Mouse (Mus musculus) lung, adult 2 months (tissue): Measurements from ENCODE around the gene Atp8a1. TPM values are rescaled to one million over a fixed set of nuclear protein-coding genes. Genes with fewer than 3 reads are reported as not detected.
A peak's percentile ranks its signal among the peaks of the same experiment; 100 is the strongest.

Experiments
- DNase-seq: peaks from one replicate; pipeline ENCODE4 v3.0.0; 2022
- H3K4me1 ChIP-seq: fragments of 200-500 bp; 2 replicates; pipeline ENCODE4 v1.6.1; 2011; ENCODE audit warnings: low read length; ENCODE audit not compliant: control insufficient read depth, insufficient read depth
- H3K4me3 ChIP-seq: fragments of 200-500 bp; replicated peaks from 2 replicates; pipeline ENCODE3; 2011; ENCODE audit warnings: low read depth, mild to moderate bottlenecking, control low read depth, low read length; ENCODE audit errors: extremely low read depth
- CTCF ChIP-seq: fragments of 200-500 bp; IDR thresholded peaks from 2 replicates; pipeline ENCODE4 v1.5.1; 2011; ENCODE audit warnings: mild to moderate bottlenecking, low read length, control low read depth; ENCODE audit not compliant: insufficient read depth
- POLR2A ChIP-seq: fragments of 200-500 bp; IDR thresholded peaks from 2 replicates; pipeline ENCODE4 v1.6.1; 2011; ENCODE audit warnings: low read depth, mild to moderate bottlenecking, control low read depth, low read length, borderline replicate concordance; ENCODE audit errors: extremely low read depth
- WGBS: fragments of 180-500 bp; shearing (Covaris S2); methylation state at CpG from one replicate; pipeline ENCODE4 v1.1.7; 2018; 5-methylcytosine and 5-hydroxymethylcytosine counted together
- polyA plus RNA-seq: library from polyadenylated mRNA; depleted of rRNA; stranded (reverse); fragments of >200 nt; gene quantifications from 2 replicates; pipeline ENCODE4 v1.2.3, GENCODE M21; 2012

The Atp8a1 gene
- polyA plus RNA-seq, 1 experiment: 75.7 TPM

DNA sequence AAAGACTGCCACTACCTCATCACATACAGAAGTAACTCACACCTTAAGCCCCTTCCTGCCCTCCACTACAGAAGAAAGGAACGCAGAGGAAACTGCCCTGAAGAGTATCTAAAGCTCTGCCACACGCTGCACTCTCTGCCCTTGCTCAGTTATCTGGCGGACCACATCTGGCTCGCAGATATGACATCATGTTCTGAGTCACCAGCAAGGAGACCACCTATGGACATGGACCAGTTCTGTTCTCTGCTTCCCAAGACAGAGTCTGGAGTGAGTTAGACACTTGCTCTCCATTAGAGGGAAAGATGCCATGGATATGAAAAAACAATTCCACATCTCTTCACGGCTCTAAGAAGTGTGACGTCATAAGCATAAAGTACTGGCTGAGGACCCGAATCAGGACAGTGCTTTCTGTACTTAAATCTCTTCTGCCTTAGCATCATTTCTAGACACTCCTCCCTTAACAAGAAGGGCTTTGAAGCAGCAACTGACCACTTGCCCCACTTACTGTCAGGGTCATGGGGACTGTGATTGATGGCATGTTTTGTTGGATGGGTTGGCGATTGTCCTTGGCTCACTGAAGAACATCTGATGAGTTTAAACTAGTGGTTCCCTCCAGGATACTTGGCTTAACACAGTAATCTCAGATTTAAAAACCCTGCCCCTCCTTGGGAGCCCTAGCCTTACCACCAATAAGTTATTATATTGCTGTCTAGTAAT, 206.5 kb downstream of the Atp8a1 start:
- H3K4me3 ChIP-seq: no peak overlapping the region
- H3K4me1 ChIP-seq: no peaks in the 10 kb centered on the region
- TF ChIP-seq CTCF: no peak
- TF ChIP-seq POLR2A: no peak
- no peak for DNase-seq
- WGBS: 64% methylated on average over 8 of the region's 8 CpGs

GRCm38 (mm10) chr5:67634339-67634738, 212.9 kb downstream of the Atp8a1 start:
- 69% methylated on average over 3 of the region's 3 CpGs for WGBS
- no peak overlapping the region for H3K4me3 ChIP-seq
- DNase-seq: peak; percentile 25
- peaks cover 4% of the 10 kb centered on the region; the same call in 1 of the 2 replicates for H3K4me1 ChIP-seq
- TF ChIP-seq POLR2A: no peak
- no peak for TF ChIP-seq CTCF

DNA sequence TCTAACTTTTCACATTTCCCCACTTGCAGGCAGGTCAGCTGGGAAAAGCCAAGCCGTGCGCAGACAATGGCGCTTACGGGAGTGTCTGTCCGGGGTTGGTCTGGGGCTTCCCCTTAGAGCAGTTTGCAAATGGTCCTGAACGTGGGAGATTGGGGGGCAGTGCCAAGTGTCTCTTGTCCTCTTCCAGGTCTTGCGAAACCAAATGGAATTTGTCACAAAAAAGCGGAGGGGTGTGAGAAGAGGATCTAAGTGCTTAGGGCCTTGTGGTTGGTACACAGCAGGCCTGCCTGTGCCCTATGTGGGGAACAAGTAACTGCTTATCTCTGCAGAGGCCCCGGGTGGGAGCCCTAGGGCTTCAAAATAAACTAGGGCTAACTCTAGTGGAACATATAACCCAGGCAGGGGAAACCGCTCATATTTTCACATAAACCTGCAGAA, 213.4 kb downstream of the Atp8a1 start:
- WGBS: 30% methylated on average over 10 of the region's 10 CpGs
- Histone ChIP-seq H3K4me1 (peaks cover 4% of the 10 kb centered on the region; the same call in 1 of the 2 replicates), H3K4me3 (no peak overlapping the region)
- DNase-seq: no peak
- TF ChIP-seq CTCF (no peak), POLR2A (no peak)

GRCm38 (mm10) chr5:67633138-67633782, 214.0 kb downstream of the Atp8a1 start:
- H3K4me1 ChIP-seq: peaks cover 4% of the 10 kb centered on the region; the same call in 1 of the 2 replicates
- 44% methylated on average over 7 of the region's 7 CpGs for WGBS
- H3K4me3 ChIP-seq: no peak overlapping the region
- TF ChIP-seq CTCF (no peak), POLR2A (no peak)
- DNase-seq: no peak

GRCm38 (mm10) chr5:67631261-67631660, 216.0 kb downstream of the Atp8a1 start:
- no peak for TF ChIP-seq POLR2A
- no peak for TF ChIP-seq CTCF
- H3K4me1 ChIP-seq: peaks cover 4% of the 10 kb centered on the region; the same call in 1 of the 2 replicates
- DNase-seq: no peak
- WGBS: 96% methylated on average over 12 of the region's 12 CpGs
- H3K4me3 ChIP-seq: no peak overlapping the region

- Histone ChIP-seq H3K4me1 (peaks cover 4% of the 10 kb centered on the region; the same call in 1 of the 2 replicates), H3K4me3 (no peak overlapping the region)
- 86% methylated on average over 6 of the region's 6 CpGs for WGBS
- DNase-seq: no peak
- no peak for TF ChIP-seq POLR2A
- TF ChIP-seq CTCF: no peak
Measured at GRCm38 (mm10) chr5:67629861-67630260, 217.4 kb downstream of the Atp8a1 start.

- Histone ChIP-seq H3K4me1 (peaks cover 4% of the 10 kb centered on the region; the same call in 1 of the 2 replicates), H3K4me3 (no peak overlapping the region)
- WGBS: 70% methylated on average over 7 of the region's 7 CpGs
- TF ChIP-seq CTCF (no peak), POLR2A (no peak)
- no peak for DNase-seq
Measured at GRCm38 (mm10) chr5:67629440-67629839, 217.8 kb downstream of the Atp8a1 start.

- TF ChIP-seq POLR2A (no peak), CTCF (no peak)
- Histone ChIP-seq H3K4me1 (no peaks in the 10 kb centered on the region; the same call in 1 of the 2 replicates), H3K4me3 (no peak overlapping the region)
- no peak for DNase-seq
- WGBS: 57% methylated on average over 9 of the region's 9 CpGs
Measured at GRCm38 (mm10) chr5:67628180-67628940, 218.9 kb downstream of the Atp8a1 start.

- DNase-seq: no peak
- 81% methylated on average over 12 of the region's 12 CpGs for WGBS
- no peaks in the 10 kb centered on the region for H3K4me1 ChIP-seq
- TF ChIP-seq CTCF (no peak), POLR2A (no peak)
- no peak overlapping the region for H3K4me3 ChIP-seq
Measured at GRCm38 (mm10) chr5:67621230-67621629, 226.0 kb downstream of the Atp8a1 start.
